Mouse (Mus musculus): ENCODE measurements around the gene 3110009E18Rik. TPM values are rescaled to one million over a fixed set of nuclear protein-coding genes. Genes with fewer than 3 reads are reported as not detected.

Gene 3110009E18Rik
- polyA plus RNA-seq, 1 experiment: 5.1 TPM

GRCm38 (mm10) chr1:120168016-120168415 lies 47.0 kb downstream of the 3110009E18Rik start:
- Histone ChIP-seq H3K27me3 (replicated peaks; ENCODE audit: control insufficient read depth, insufficient read depth, low read length) (no peaks in the 10 kb centered on the region), H3K4me1 (ENCODE audit: control insufficient read depth, insufficient read depth, low read length) (no peaks in the 10 kb centered on the region), H3K4me3 (ENCODE audit: insufficient read depth, low read depth, low read length) (no peak overlapping the region), H3K27ac (ENCODE audit: insufficient read depth, low read depth, low read length) (no peak overlapping the region), H3K36me3 (ENCODE audit: control insufficient read depth, insufficient read depth, low read length) (no peaks in the 10 kb centered on the region)
- WGBS: 63% methylated on average over 4 of the region's 4 CpGs
- TF ChIP-seq CTCF (conservative IDR thresholded peaks at IDR 0.05; ENCODE audit: insufficient read depth, insufficient read length, low read depth, low read length) (no peak), POLR2A (IDR thresholded peaks at IDR 0.05; ENCODE audit: low read depth, low read length) (no peak)
- no peak for DNase-seq

DNA sequence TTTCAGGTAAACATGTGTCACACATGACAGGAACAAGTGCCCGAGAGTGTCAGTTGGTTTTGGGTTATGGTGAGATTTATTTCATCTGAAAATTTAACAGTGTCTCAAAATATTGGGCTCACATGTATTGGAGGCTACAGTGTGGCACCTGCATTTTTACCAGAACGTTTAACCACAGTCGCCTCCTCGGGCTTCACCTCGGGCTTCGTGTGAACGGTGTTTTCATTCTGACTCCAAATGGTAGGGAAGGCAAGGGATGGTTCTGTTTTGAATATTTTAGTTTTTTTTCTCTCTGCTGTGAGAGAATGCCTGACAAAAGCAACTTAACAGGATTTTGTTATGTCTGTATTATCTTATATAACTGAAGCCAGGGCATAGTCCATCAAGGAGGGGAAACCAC lies 47.7 kb downstream of the 3110009E18Rik start:
- Histone ChIP-seq H3K4me1 (ENCODE audit: control insufficient read depth, insufficient read depth, low read length) (no peaks in the 10 kb centered on the region), H3K27me3 (replicated peaks; ENCODE audit: control insufficient read depth, insufficient read depth, low read length) (no peaks in the 10 kb centered on the region), H3K36me3 (ENCODE audit: control insufficient read depth, insufficient read depth, low read length) (no peaks in the 10 kb centered on the region), H3K4me3 (ENCODE audit: insufficient read depth, low read depth, low read length) (no peak overlapping the region), H3K27ac (ENCODE audit: insufficient read depth, low read depth, low read length) (no peak overlapping the region)
- 76% methylated on average over 7 of the region's 7 CpGs for WGBS
- no peak for DNase-seq
- TF ChIP-seq CTCF (conservative IDR thresholded peaks at IDR 0.05; ENCODE audit: insufficient read depth, insufficient read length, low read depth, low read length): no peak
- no peak for TF ChIP-seq POLR2A (IDR thresholded peaks at IDR 0.05; ENCODE audit: low read depth, low read length)

- no peak for DNase-seq
- Histone ChIP-seq H3K27ac (ENCODE audit: insufficient read depth, low read depth, low read length) (no peak overlapping the region), H3K36me3 (ENCODE audit: control insufficient read depth, insufficient read depth, low read length) (no peaks in the 10 kb centered on the region), H3K4me1 (ENCODE audit: control insufficient read depth, insufficient read depth, low read length) (0 out of 2 replicates have a peak, but pooled peaks cover 2% of the 10 kb centered on the region), H3K27me3 (replicated peaks; ENCODE audit: control insufficient read depth, insufficient read depth, low read length) (no peaks in the 10 kb centered on the region), H3K4me3 (ENCODE audit: insufficient read depth, low read depth, low read length) (no peak overlapping the region)
- 88% methylated on average over 7 of the region's 7 CpGs for WGBS
- no peak for TF ChIP-seq CTCF (conservative IDR thresholded peaks at IDR 0.05; ENCODE audit: insufficient read depth, insufficient read length, low read depth, low read length)
- no peak for TF ChIP-seq POLR2A (IDR thresholded peaks at IDR 0.05; ENCODE audit: low read depth, low read length)
Measured at GRCm38 (mm10) chr1:120170307-120170706, 49.3 kb downstream of the 3110009E18Rik start.

DNA sequence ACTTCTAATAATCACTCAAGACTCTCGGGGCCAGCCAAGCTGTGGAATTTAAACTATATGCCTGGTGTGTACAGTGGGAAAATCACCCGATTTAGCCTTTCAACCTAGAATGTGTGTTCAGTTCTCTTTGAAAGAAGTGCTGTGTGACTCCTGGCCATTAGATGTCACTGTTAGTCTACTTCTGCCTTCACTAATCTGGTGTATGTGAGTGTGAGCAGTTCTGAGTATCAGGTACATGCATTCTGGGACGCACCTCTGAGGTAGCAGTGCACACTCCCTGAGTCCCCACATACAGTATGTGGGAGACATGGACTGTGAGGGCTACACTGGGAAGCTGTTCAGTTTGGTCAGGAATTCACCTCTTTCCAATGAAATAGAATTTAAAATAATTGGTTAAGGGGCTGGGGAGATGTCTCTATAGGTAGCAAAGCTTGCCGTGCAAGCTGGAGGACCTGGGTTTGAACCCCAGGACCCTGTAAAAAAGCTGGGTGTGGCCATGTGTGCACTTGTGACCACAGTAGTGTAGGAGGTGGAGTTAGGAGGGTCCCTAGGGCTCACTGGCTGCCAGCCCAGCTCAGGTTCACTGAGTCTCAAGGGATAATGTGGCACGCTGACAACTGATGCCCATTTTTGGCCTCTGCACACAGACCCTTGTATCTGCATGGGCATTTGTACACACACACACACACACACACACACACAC lies 51.0 kb downstream of the 3110009E18Rik start:
- WGBS: 46% methylated on average over 5 of the region's 5 CpGs
- Histone ChIP-seq H3K4me1 (ENCODE audit: control insufficient read depth, insufficient read depth, low read length) (0 out of 2 replicates have a peak, but pooled peaks cover 2% of the 10 kb centered on the region), H3K36me3 (ENCODE audit: control insufficient read depth, insufficient read depth, low read length) (no peaks in the 10 kb centered on the region), H3K4me3 (ENCODE audit: insufficient read depth, low read depth, low read length) (no peak overlapping the region), H3K27ac (ENCODE audit: insufficient read depth, low read depth, low read length) (no peak overlapping the region), H3K27me3 (replicated peaks; ENCODE audit: control insufficient read depth, insufficient read depth, low read length) (no peaks in the 10 kb centered on the region)
- TF ChIP-seq CTCF (conservative IDR thresholded peaks at IDR 0.05; ENCODE audit: insufficient read depth, insufficient read length, low read depth, low read length): peak; percentile 41
- TF ChIP-seq POLR2A (IDR thresholded peaks at IDR 0.05; ENCODE audit: low read depth, low read length): no peak
- DNase-seq: peak; percentile 54

- 83% methylated on average over 4 of the region's 4 CpGs for WGBS
- Histone ChIP-seq H3K36me3 (ENCODE audit: control insufficient read depth, insufficient read depth, low read length) (no peaks in the 10 kb centered on the region), H3K27ac (ENCODE audit: insufficient read depth, low read depth, low read length) (no peak overlapping the region), H3K4me1 (ENCODE audit: control insufficient read depth, insufficient read depth, low read length) (0 out of 2 replicates have a peak, but pooled peaks cover 2% of the 10 kb centered on the region), H3K4me3 (ENCODE audit: insufficient read depth, low read depth, low read length) (no peak overlapping the region), H3K27me3 (replicated peaks; ENCODE audit: control insufficient read depth, insufficient read depth, low read length) (no peaks in the 10 kb centered on the region)
- TF ChIP-seq CTCF (conservative IDR thresholded peaks at IDR 0.05; ENCODE audit: insufficient read depth, insufficient read length, low read depth, low read length) (no peak), POLR2A (IDR thresholded peaks at IDR 0.05; ENCODE audit: low read depth, low read length) (no peak)
- no peak for DNase-seq
Measured at GRCm38 (mm10) chr1:120174991-120175390, 54.0 kb downstream of the 3110009E18Rik start.

DNA sequence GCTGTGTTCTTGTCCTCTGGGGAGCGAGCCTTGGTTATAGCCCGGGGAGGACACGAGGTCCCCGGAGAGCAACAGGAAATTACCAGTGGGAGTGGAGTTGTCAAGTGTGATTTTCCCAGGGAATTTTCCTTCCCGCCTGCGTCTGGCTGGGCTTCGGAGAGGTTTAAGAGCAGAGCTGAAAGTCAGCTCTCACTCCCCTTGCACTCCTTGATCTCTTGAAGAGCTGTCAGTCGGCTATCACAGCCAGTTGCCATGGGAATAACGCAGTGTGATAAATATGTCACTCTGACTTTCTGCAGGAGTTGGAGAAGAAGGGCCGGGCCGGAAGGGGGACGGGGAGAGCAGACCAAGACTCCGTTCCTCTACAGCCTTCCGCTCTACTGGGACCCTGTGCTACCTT lies 55.3 kb downstream of the 3110009E18Rik start:
- peak overlapping the region; percentile 6; the same call in 1 of the 2 replicates for H3K4me3 ChIP-seq (ENCODE audit: insufficient read depth, low read depth, low read length)
- H3K27me3 ChIP-seq (replicated peaks; ENCODE audit: control insufficient read depth, insufficient read depth, low read length): no peaks in the 10 kb centered on the region
- H3K27ac ChIP-seq (ENCODE audit: insufficient read depth, low read depth, low read length): 0 out of 2 replicates have a peak overlapping the region, but pooled peaks have one; percentile 46
- 0 out of 2 replicates have a peak, but pooled peaks cover 2% of the 10 kb centered on the region for H3K4me1 ChIP-seq (ENCODE audit: control insufficient read depth, insufficient read depth, low read length)
- DNase-seq: peak; percentile 61
- no peak for TF ChIP-seq POLR2A (IDR thresholded peaks at IDR 0.05; ENCODE audit: low read depth, low read length)
- TF ChIP-seq CTCF (conservative IDR thresholded peaks at IDR 0.05; ENCODE audit: insufficient read depth, insufficient read length, low read depth, low read length): no peak
- no peaks in the 10 kb centered on the region for H3K36me3 ChIP-seq (ENCODE audit: control insufficient read depth, insufficient read depth, low read length)
- 28% methylated on average over 14 of the region's 14 CpGs for WGBS

DNA sequence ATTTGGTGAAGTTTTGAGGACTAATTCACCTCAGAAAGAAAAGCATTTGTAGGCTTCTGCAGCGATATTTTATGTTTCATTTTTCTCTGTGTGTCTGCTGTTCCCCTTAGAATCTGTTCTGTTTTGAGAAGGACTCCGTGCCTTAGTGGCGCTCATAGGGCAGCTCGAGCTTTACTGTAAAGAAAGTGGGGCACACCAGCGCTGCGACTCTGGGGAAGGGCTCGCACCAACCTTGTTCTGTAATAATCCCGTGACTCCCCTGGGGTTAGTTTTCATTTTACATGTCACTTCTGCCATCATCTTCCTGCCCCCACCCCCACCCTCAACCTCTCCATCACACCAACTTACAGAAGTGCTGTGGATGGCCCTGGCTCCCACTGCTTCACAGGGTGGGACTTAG lies 56.2 kb downstream of the 3110009E18Rik start:
- Histone ChIP-seq H3K36me3 (ENCODE audit: control insufficient read depth, insufficient read depth, low read length) (no peaks in the 10 kb centered on the region), H3K4me3 (ENCODE audit: insufficient read depth, low read depth, low read length) (no peak overlapping the region), H3K27ac (ENCODE audit: insufficient read depth, low read depth, low read length) (no peak overlapping the region), H3K4me1 (ENCODE audit: control insufficient read depth, insufficient read depth, low read length) (0 out of 2 replicates have a peak, but pooled peaks cover 2% of the 10 kb centered on the region), H3K27me3 (replicated peaks; ENCODE audit: control insufficient read depth, insufficient read depth, low read length) (no peaks in the 10 kb centered on the region)
- 97% methylated on average over 8 of the region's 8 CpGs for whole genome bisulfite sequencing
- no peak for TF ChIP-seq POLR2A (IDR thresholded peaks at IDR 0.05; ENCODE audit: low read depth, low read length)
- TF ChIP-seq CTCF (conservative IDR thresholded peaks at IDR 0.05; ENCODE audit: insufficient read depth, insufficient read length, low read depth, low read length): no peak
- DNase-seq: no peak
